In genomic region chr16:22406747-22407146, GRCm38 (mm10) we compare ENCODE assay signal across 24 mouse cellular contexts. TPM values are rescaled to one million over a fixed set of nuclear protein-coding genes. Genes with fewer than 3 reads are reported as not detected.
DNase-seq lines count a peak whose midpoint lies in the region; ATAC-seq and TF ChIP-seq lines count a peak whose summit lies in the region.
"Had no signal": no experiment of that assay in that cellular context is flagged by ENCODE, and none has a peak within 500 bp of the region (broad histone marks: within the 10 kb centered on the region; RNA-seq: fewer than 3 reads in every experiment).

No protein-coding gene starts in this region.

- H3K27ac ChIP-seq in embryonic facial prominence, embryonic 15.5 days (replicated peaks), result 0 out of 2 replicates have a peak overlapping the region, but pooled peaks have one; percentile 56
- no peak overlapping the region for H3K27ac ChIP-seq in embryonic facial prominence, embryonic 10.5 days (replicated peaks)
- 0 out of 2 replicates have a peak overlapping the region, but pooled peaks have one; percentile 70 for H3K27ac ChIP-seq in kidney, postnatal 0 days
- H3K27ac ChIP-seq in ES-Bruce4 (ENCODE audit: insufficient read depth, low read length), result peak overlapping the region; percentile 96
- H3K27ac ChIP-seq: embryonic facial prominence, embryonic 13.5 days; heart, adult 2 months; heart, embryonic 10.5 days; heart, embryonic 13.5 days; hindbrain, embryonic 15.5 days had no signal

- TF ChIP-seq EP300 in ES-Bruce4 (IDR thresholded peaks at IDR 0.05; ENCODE audit: insufficient read depth, low read depth, low read length), result no peak

- H3K4me3 ChIP-seq in embryonic facial prominence, embryonic 15.5 days (replicated peaks), result no peak overlapping the region
- H3K4me3 ChIP-seq in embryonic facial prominence, embryonic 10.5 days, result no peak overlapping the region
- no peak overlapping the region for H3K4me3 ChIP-seq in kidney, postnatal 0 days (replicated peaks; ENCODE audit: low read depth, low read length)
- no peak overlapping the region for H3K4me3 ChIP-seq in ES-Bruce4 (ENCODE audit: low read depth, low read length)
- H3K4me3 ChIP-seq: embryonic facial prominence, embryonic 13.5 days; heart, adult 2 months; heart, embryonic 10.5 days; heart, embryonic 13.5 days; hindbrain, embryonic 15.5 days had no signal

- H3K36me3 ChIP-seq in embryonic facial prominence, embryonic 15.5 days, result no peaks in the 10 kb centered on the region
- peaks cover 78% of the 10 kb centered on the region for H3K36me3 ChIP-seq in embryonic facial prominence, embryonic 10.5 days (replicated peaks)
- peaks cover 13% of the 10 kb centered on the region; the same call in 1 of the 2 replicates for H3K36me3 ChIP-seq in kidney, postnatal 0 days (ENCODE audit: insufficient read depth, low read length)
- peaks cover 59% of the 10 kb centered on the region for H3K36me3 ChIP-seq in ES-Bruce4 (ENCODE audit: control insufficient read depth, insufficient read depth, low read length, poor library complexity, severe bottlenecking)
- H3K36me3 ChIP-seq: hindbrain, embryonic 15.5 days had no signal

- WGBS in embryonic facial prominence, embryonic 15.5 days, result 89% methylated on average over 4 of the region's 4 CpGs
- WGBS in embryonic facial prominence, embryonic 10.5 days, result 92% methylated on average over 4 of the region's 4 CpGs
- 90% methylated on average over 4 of the region's 4 CpGs for WGBS in kidney, postnatal 0 days

- no peaks in the 10 kb centered on the region for H3K9me3 ChIP-seq in embryonic facial prominence, embryonic 15.5 days (replicated peaks)
- no peaks in the 10 kb centered on the region for H3K9me3 ChIP-seq in embryonic facial prominence, embryonic 10.5 days
- H3K9me3 ChIP-seq in kidney, postnatal 0 days (replicated peaks; ENCODE audit: low read length), result no peaks in the 10 kb centered on the region
- H3K9me3 ChIP-seq in ES-Bruce4 (replicated peaks; ENCODE audit: control insufficient read depth, insufficient read depth, low read length, poor library complexity, severe bottlenecking), result peaks cover 69% of the 10 kb centered on the region
- H3K9me3 ChIP-seq: embryonic facial prominence, embryonic 13.5 days; heart, embryonic 10.5 days; heart, embryonic 13.5 days; hindbrain, embryonic 15.5 days had no signal

- peaks cover 11% of the 10 kb centered on the region; the same call in 1 of the 2 replicates for H3K4me1 ChIP-seq in embryonic facial prominence, embryonic 15.5 days
- 0 out of 2 replicates have a peak, but pooled peaks cover 6% of the 10 kb centered on the region for H3K4me1 ChIP-seq in embryonic facial prominence, embryonic 10.5 days
- no peaks in the 10 kb centered on the region; the same call in 1 of the 2 replicates for H3K4me1 ChIP-seq in kidney, postnatal 0 days (replicated peaks; ENCODE audit: insufficient read depth, low read length)
- H3K4me1 ChIP-seq in ES-Bruce4 (ENCODE audit: control insufficient read depth, insufficient read depth, low read length), result no peaks in the 10 kb centered on the region
- H3K4me1 ChIP-seq: heart, embryonic 10.5 days had no signal

- H3K27me3 ChIP-seq in embryonic facial prominence, embryonic 15.5 days, result no peaks in the 10 kb centered on the region
- no peaks in the 10 kb centered on the region for H3K27me3 ChIP-seq in embryonic facial prominence, embryonic 10.5 days (replicated peaks; ENCODE audit: low read depth, poor library complexity, severe bottlenecking)
- no peaks in the 10 kb centered on the region for H3K27me3 ChIP-seq in kidney, postnatal 0 days (ENCODE audit: insufficient read depth, low read length)
- no peaks in the 10 kb centered on the region for H3K27me3 ChIP-seq in ES-Bruce4 (ENCODE audit: control insufficient read depth, insufficient read depth, low read length, poor library complexity, severe bottlenecking)
- H3K27me3 ChIP-seq: embryonic facial prominence, embryonic 13.5 days; heart, embryonic 13.5 days; hindbrain, embryonic 15.5 days had no signal

- no peak for DNase-seq in embryonic facial prominence, embryonic 10.5 days (ENCODE audit: low spot score)
- no peak for DNase-seq in kidney, postnatal 0 days (ENCODE audit: low spot score)
- DNase-seq in kidney, adult 11 months, result no peak
- DNase-seq in A20 (ENCODE audit: low read depth, low spot score), result peak; percentile 8
- DNase-seq in T-cell, adult 2 months (ENCODE audit: low spot score), result no peak
- DNase-seq in embryo, embryonic 11 days, result no peak
- DNase-seq: adrenal gland, adult 8-10 months; adrenal gland, postnatal 25 days; forebrain, postnatal 0 days; gastrocnemius, postnatal 10 days; gastrocnemius, postnatal 36 days; heart, adult 2 months; heart, postnatal 14 days; heart, postnatal 4 days; kidney, adult 2 months had no signal

- ATAC-seq in embryonic facial prominence, embryonic 15.5 days (ENCODE audit: insufficient number of reproducible peaks, low FRiP score, low TSS enrichment, low read depth), result no peak
- ATAC-seq in kidney, postnatal 0 days (replicated peaks; ENCODE audit: low FRiP score, low read depth), result no peak
- ATAC-seq: activated CD4-positive, CD25-positive, alpha-beta regulatory T cell, adult 4 months; CD4-positive, CD25-positive, alpha-beta regulatory T cell, adult 4 months; forebrain, embryonic 14.5 days had no signal

- H3K9ac ChIP-seq in embryonic facial prominence, embryonic 15.5 days, result no peak overlapping the region
- H3K9ac ChIP-seq in kidney, postnatal 0 days (ENCODE audit: low read depth, low read length), result no peak overlapping the region
- peak overlapping the region; percentile 34; the same call in 1 of the 2 replicates for H3K9ac ChIP-seq in ES-Bruce4 (ENCODE audit: low read depth, poor library complexity, severe bottlenecking)
- H3K9ac ChIP-seq: embryonic facial prominence, embryonic 13.5 days; forebrain, postnatal 0 days; heart, embryonic 13.5 days; hindbrain, embryonic 15.5 days had no signal

- H3K4me2 ChIP-seq in embryonic facial prominence, embryonic 15.5 days (replicated peaks), result no peak overlapping the region
- H3K4me2 ChIP-seq in kidney, postnatal 0 days (ENCODE audit: low read length), result no peak overlapping the region
- H3K4me2 ChIP-seq: embryonic facial prominence, embryonic 13.5 days; heart, embryonic 13.5 days; hindbrain, embryonic 15.5 days had no signal

- no peak for TF ChIP-seq POLR2A in ES-Bruce4 (IDR thresholded peaks at IDR 0.05; ENCODE audit: insufficient read depth, low read length)

- no peak for TF ChIP-seq CTCF in kidney, postnatal 0 days (IDR thresholded peaks at IDR 0.05; ENCODE audit: low read depth)
- no peak for TF ChIP-seq CTCF in ES-Bruce4 (IDR thresholded peaks at IDR 0.05; ENCODE audit: low read depth, low read length)

RNA-seq across cellular contexts. Expression of gene Etv5, which starts 32.8 kb away (rescaled TPM):
- polyA plus RNA-seq in embryonic facial prominence, embryonic 15.5 days (2015; fragmentation: Nextera tagmentation; extraction: Ambion mirVana), result 30.7 and 31.8 TPM in 2 replicates
- 56.2 and 56.7 TPM in 2 replicates for polyA plus RNA-seq in embryonic facial prominence, embryonic 10.5 days (2016; fragmentation: Nextera tagmentation; extraction: Ambion mirVana)
- polyA plus RNA-seq in kidney, postnatal 0 days (2015; fragmentation: Nextera tagmentation; extraction: Ambion mirVana), result 45.8 and 46.7 TPM in 2 replicates
- 130 and 133 TPM in 2 replicates for polyA plus RNA-seq in ES-Bruce4 (2011; ENCODE audit: insufficient read depth, insufficient read length, low read depth, missing spikeins)
